Mouse (Mus musculus) gastrocnemius, postnatal 36 days (tissue): ENCODE results near the gene Ubl5. TPM values are rescaled to one million over a fixed set of nuclear protein-coding genes. Genes with fewer than 3 reads are reported as not detected.
"Not testable (repeated sequence)": the region's sequence is repeated elsewhere in the genome, so short reads cannot be mapped to it uniquely, and the experiment has no call there.

Experiments used
- DNase-seq, 2 experiments: peaks; one replicate each; pipeline ENCODE4 v3.0.0; 2022
- intact Hi-C: fragments of 180-260 bp; cut with DNase I; formaldehyde crosslinking; loops from one replicate; pipeline ENCODE4 v1.15.1; 2025
- long read RNA-seq, 2 experiments: library from polyadenylated mRNA; stranded (forward); transcript quantifications; one replicate each; pipeline ENCODE4 v2.0.0; 2021
- total RNA-seq, 2 experiments: library from RNA; stranded (reverse); gene quantifications; 2 replicates each; pipeline ENCODE4 v1.2.3; 2021

The Ubl5 gene
- 100 to 1,000 TPM; 163 to 198 TPM for total RNA-seq
- long read RNA-seq, experiment 1, transcript Ubl5-201 (5 exons, 2,114 nt) = major isoform, 211 of 239 reads
- long read RNA-seq, experiment 1, transcript Ubl5-211 (5 exons, 505 nt) = minor isoform, 5 of 239 reads
- long read RNA-seq, experiment 1, partial matches to known transcripts = 8 of 239 reads
- long read RNA-seq, experiment 1, other reads (novel, unspliced or antisense) = 9 of 239 reads
- long read RNA-seq, experiment 2, transcript Ubl5-201 (5 exons, 2,114 nt) = major isoform, 264 of 293 reads
- long read RNA-seq, experiment 2, transcript Ubl5-211 (5 exons, 505 nt) = minor isoform, 7 of 293 reads
- long read RNA-seq, experiment 2, partial matches to known transcripts = 1 of 293 reads
- long read RNA-seq, experiment 2, other reads (novel, unspliced or antisense) = 13 of 293 reads

GRCm38 (mm10) chr9:20642101-20642895, at the start of gene Ubl5:
TSS of gene Ubl5 (plus strand) at chr9:20642878.
- intact Hi-C loops = no loop called here
- DNase-seq = peak; percentile 58 to 74

- no peak for DNase-seq
- intact Hi-C loops = loop anchor here (10.0 kb wide), 1 partner anchor 136 kb away; the partner anchor contains the start of gene Zfp26
Observed at GRCm38 (mm10) chr9:20601270-20601669, 41.4 kb upstream of the Ubl5 start.

DNA sequence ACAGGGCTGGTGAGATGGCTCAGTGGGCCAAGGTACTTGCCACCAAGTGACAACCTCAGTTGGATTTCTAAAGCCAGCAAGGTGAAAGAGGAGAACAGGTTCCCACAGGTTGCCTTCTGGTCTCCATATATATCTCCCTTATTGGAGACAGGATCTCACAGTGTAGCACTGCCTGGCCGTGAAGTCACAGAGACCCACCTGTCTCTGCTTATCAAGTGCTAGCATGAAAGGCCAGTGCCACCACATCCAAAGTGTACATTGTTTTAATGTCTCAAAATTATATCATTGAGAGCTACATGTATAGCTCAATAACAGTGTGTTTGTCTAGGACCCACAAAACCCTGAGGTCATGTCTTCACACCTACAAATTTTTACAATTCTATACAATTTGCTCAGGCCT, 36.4 kb upstream of the Ubl5 start:
- intact Hi-C loops = loop anchor here (10.0 kb wide), 1 partner anchor 141 kb away; the partner anchor contains the start of gene Zfp26

DNA sequence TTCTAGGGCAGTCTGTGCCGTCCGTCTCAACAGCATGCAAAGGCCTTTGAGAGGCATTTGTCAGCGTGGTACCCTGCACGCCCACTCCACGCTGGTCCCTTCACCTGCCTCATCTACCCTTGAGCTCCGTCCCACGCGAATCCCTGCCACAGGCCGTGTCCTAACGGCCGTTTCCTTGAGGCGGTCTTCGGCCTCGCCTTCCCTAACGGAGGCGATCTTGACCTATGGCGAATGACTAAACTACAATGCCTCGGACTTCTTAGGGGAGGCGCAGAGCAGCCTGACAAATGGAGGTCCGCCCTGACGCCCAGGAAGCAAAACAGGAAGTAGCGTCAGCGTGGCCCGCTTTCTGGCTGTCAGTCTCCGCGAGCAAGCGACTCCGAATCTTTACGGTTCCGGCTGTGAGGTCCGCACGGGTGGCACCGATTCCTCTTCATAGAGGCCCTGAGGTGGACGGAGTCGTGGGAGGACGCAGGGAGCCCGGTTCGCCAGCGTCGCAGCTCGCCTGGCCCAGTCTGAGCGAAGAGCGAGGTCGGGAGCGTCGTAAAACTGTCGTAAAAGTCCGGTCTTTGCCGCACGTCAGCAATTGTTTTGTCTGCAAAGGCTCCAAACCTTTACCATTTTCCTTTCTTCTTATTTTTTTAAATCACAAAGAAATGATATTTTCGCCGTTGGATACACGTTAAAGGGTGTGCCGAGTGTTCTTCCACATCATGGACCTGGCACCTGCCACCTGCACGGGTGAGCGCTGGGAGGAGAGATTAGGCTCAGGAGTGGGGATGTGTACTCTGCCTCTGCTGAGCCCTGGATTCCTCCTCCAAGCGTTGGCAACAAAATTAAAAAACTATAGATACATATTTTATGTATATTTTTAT, 35.3 kb upstream of the Ubl5 start:
- intact Hi-C loops = loop anchor here (10.0 kb wide), 1 partner anchor 143 kb away; the partner anchor contains the start of gene Zfp26
- DNase-seq = peak; percentile 64 to 90

More for the DNA sequence above, 36.4 kb upstream of the Ubl5 start:
- no peak for DNase-seq

DNA sequence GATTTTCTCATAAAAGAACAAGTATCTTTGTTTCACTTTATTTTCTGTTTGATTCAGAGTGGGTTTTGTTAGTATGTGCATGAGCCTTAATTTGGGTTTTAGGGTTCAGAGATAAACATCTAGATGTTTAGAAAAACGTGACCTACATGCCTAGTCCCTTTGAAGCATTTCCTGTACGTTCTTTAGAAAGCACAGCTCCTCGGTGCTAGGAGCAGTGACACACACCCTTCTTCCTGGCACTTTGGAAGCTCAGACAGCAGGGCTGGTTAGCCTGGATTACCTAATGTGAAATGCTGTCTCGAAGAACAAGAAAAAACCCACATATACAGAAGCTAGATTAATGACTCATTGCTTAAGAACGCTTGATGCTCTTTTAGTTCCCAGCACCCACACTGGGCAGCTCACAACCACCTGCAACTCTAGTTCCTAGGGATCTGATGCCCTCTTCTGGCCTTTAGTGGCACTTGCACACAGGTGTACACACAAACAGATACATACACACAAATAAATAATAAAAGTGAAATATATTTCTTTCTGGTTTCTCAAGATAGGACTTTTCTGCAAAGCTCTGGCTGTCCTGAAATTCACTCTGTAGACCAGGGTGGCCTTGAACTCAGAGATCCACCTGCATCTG, 32.7 kb upstream of the Ubl5 start:
- intact Hi-C loops = loop anchor here (10.0 kb wide), 1 partner anchor 145 kb away; the partner anchor contains the start of gene Zfp26
- no peak for DNase-seq

DNA sequence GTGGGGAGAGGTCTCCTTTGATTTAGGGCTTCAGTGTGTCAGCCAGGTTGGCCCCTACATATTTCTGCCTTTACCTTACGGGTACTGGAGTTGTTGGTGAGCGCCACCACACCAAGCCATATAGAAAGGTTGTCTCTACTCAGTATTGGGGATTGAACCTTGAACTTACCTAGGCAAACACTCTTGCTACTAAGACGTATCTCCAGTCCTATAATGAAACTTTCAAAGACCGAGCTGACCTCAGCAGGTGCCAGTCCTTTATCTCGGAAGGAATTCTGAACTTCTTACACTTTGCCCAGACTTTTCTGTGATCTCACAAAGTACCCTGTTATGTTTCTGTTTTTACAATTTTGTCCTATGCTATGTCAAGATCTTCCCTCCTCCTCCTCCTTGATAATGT, 30.7 kb upstream of the Ubl5 start:
- no peak for DNase-seq

GRCm38 (mm10) chr9:20616685-20617084, 26.0 kb upstream of the Ubl5 start:
- no peak for DNase-seq
- intact Hi-C loops = no loop called here

More for the DNA sequence above, 30.7 kb upstream of the Ubl5 start:
- intact Hi-C loops = no loop called here

GRCm38 (mm10) chr9:20631332-20631731, 11.3 kb upstream of the Ubl5 start:
- intact Hi-C loops = no loop called here

DNA sequence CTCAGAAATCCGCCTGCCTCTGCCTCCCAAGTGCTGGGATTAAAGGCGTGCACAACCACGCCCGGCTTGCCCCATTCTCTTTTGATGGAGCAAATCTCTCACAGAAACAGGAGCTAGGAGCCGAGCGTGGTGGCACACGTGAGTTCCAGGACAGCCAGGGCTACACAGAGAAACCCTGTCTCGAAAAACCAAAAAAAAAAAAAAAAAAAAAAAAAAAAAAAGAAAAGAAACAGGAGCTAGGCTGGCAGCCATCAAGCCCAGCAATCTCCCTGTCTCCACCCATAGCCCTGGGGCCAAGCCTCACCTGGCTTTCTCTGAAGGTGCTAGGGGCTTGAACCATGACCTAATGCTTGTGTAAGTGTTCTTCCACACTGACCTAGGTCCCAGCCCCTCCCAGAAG, 7.0 kb upstream of the Ubl5 start:
- DNase-seq = not testable (repeated sequence)

More at GRCm38 (mm10) chr9:20631332-20631731, 11.3 kb upstream of the Ubl5 start:
- DNase-seq = no peak

GRCm38 (mm10) chr9:20636256-20636655, 6.4 kb upstream of the Ubl5 start:
- intact Hi-C loops = no loop called here
- DNase-seq = no peak

More for the DNA sequence above, 7.0 kb upstream of the Ubl5 start:
- intact Hi-C loops = not testable (repeated sequence)

GRCm38 (mm10) chr9:20636790-20637189, 5.9 kb upstream of the Ubl5 start:
- intact Hi-C loops = no loop called here
- no peak for DNase-seq

DNA sequence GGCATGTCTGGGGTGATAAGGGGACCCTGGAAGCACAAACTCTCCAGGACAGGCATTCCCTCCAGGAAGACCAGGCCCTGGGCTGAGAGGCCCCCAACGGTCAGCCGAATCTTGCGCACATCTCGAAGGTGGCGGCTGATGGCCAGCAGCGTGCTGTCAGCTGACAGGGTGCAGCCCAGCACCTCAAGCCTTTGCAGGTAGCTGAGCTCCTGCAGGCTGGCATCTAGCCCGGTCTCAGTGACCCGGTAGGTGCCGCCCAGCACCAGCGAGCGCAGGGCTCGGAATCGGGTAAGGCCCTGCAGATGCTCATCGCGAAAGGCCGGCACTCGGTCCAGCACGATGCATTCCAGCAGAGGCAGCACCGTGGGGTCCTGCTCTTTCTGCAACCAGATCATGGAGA, 4.1 kb upstream of the Ubl5 start:
- intact Hi-C loops = no loop called here

DNA sequence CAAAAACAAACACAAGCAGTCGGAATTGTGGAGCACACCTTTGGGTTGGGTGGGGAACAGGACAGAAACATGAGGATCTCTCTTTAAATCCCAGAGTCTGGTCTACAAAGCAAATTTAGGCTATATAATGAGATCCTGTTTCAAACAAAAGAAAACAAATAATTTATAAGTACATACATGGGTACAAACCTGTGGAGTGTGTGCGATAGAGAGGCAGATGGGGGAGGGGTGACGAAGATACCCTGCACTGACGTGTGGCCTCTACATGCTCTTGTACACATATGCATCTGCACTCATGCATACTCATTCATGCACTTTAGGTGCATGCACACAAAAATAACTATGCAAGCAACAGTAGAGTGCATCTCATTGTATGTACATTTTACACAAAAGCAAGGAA, 3.2 kb upstream of the Ubl5 start:
- DNase-seq = no peak
- intact Hi-C loops = no loop called here

More for the DNA sequence above, 4.1 kb upstream of the Ubl5 start:
- no peak for DNase-seq

DNA sequence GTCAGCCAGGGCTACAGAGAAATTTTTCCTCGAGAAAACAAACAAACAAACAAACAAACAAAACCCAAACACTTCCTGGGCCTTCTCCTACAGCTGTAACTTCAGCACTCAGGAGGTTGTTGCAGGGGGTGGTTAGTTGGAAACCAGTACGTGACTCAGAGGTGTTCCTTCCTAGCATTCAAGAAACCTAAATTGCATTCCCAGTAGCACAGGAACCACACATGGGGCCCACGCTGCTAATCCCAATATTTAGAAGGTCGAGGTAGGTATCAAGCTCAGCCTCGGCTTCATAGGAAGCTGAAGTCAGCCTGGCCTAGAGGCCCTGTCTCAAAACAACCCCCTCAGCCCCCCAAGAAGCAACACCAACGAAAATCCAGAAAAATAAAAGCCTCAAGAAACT, 1.2 kb upstream of the Ubl5 start:
- no peak for DNase-seq
- intact Hi-C loops = no loop called here

DNA sequence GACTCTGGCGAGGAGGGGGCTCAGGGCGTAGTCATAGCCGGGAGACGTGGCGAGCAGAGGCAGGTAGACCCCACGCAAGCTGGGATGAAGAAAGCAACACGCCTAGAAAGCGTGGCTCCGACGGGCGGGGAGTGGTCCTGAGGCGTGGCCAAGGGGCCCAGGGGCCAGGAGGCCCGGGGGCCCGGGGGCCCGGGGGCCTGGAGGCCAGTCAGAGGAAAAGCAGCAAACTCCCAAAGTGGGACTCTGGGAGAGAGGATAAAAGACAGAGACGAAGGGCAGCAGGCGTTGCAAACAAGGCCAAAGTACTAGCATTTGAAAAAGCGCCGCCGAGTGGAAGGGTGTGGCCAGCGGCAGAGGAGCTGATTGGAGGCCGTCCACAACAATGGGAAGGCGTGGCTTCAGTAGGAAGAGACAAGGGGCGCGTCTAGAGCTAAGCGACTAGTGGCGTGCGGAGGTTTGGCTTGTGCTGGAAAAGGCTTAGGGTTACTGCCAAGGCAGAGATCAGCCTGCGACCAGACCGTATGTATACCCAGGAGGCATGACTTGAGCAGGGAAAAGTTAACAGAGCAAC, 303 bp downstream of the Ubl5 start:
- intact Hi-C loops = no loop called here
- peak; percentile 62 to 69 for DNase-seq

- intact Hi-C loops = no loop called here
- no peak for DNase-seq
Observed at GRCm38 (mm10) chr9:20643781-20644180, 1.1 kb downstream of the Ubl5 start.

DNA sequence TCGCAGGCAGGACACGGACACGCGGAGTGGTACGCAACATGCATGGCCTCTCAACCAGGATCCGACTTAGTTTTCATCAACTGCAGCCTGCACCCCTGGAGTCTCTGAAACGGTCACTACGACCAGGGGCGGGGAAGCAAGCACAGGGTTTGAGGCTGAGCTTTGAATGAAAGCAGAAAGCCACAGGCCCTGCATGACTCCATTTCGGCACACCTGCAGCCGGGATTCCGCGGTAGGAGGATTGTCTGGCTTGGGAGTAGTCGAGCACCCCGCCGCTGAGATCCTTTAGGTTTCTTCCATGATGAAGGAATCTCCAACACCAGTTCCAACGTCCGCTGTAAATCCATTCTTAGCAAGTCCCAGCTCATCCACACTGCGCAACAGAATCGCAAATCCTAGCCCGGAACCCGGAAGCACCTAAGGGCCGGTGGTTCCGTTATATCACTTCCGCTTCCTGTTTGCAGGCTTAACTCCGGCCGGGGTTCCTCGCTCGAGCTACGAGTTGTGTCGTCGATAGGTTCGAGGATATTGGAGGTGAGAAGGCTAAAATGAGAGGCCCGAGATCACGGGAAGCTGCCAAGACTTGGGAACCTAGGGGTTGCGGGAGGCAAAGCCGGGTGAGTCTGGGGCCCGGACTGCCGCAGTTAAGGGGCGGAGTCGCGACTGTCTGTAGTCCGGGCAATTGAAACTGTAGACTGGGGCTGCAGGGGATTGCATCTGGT, 1.8 kb downstream of the Ubl5 start, which contains the start of gene Fbxl12:
Fbxl12 (minus strand) TSS at position 408 of the 722 bp plus-strand sequence.
- intact Hi-C loops = no loop called here

GRCm38 (mm10) chr9:20645121-20645520, 2.4 kb downstream of the Ubl5 start:
- intact Hi-C loops = no loop called here
- DNase-seq = no peak

More for the DNA sequence above, 1.8 kb downstream of the Ubl5 start, which contains the start of gene Fbxl12:
- peak; percentile 46 to 73 for DNase-seq
